Mouse (Mus musculus) cerebellum, adult 18-20 months (tissue): Measurements from ENCODE around the gene Gm4131.

ENCODE experiments used
- DNase-seq, 2 experiments: peaks; one replicate each; pipeline ENCODE4 v3.0.0; 2021

Gm4131 gene

GRCm38 (mm10) chr14:62455570-62455879 is 111.2 kb downstream of the Gm4131 start:
- DNase-seq: no peak

GRCm38 (mm10) chr14:62454760-62455569 is 111.8 kb downstream of the Gm4131 start:
- no peak for DNase-seq

GRCm38 (mm10) chr14:62454136-62454535 is 112.6 kb downstream of the Gm4131 start:
- DNase-seq: no peak

GRCm38 (mm10) chr14:62453276-62453675 is 113.4 kb downstream of the Gm4131 start:
- DNase-seq: no peak

- peak in 1 of 2 experiments; percentile 12 for DNase-seq
Observed at GRCm38 (mm10) chr14:62450706-62451105, 116.0 kb downstream of the Gm4131 start.

- DNase-seq: no peak
Observed at GRCm38 (mm10) chr14:62447214-62447548, 119.5 kb downstream of the Gm4131 start.

- DNase-seq: no peak
Observed at GRCm38 (mm10) chr14:62446385-62447213, 120.1 kb downstream of the Gm4131 start.

GRCm38 (mm10) chr14:62443840-62444430 is 122.8 kb downstream of the Gm4131 start:
- DNase-seq: no peak

- DNase-seq: no peak
Observed at GRCm38 (mm10) chr14:62442971-62443370, 123.8 kb downstream of the Gm4131 start.

GRCm38 (mm10) chr14:62440036-62440435 is 126.7 kb downstream of the Gm4131 start:
- DNase-seq: no peak

- no peak for DNase-seq
Observed at GRCm38 (mm10) chr14:62438236-62438635, 128.5 kb downstream of the Gm4131 start.

- no peak for DNase-seq
Observed at GRCm38 (mm10) chr14:62437806-62438205, 128.9 kb downstream of the Gm4131 start.

- no peak for DNase-seq
Observed at GRCm38 (mm10) chr14:62425277-62425691, 141.4 kb downstream of the Gm4131 start.

GRCm38 (mm10) chr14:62422265-62422664 is 144.5 kb downstream of the Gm4131 start:
- no peak for DNase-seq

- DNase-seq: no peak
Observed at GRCm38 (mm10) chr14:62417501-62417900, 149.2 kb downstream of the Gm4131 start.

- DNase-seq: peak; percentile 48 to 68
Observed at GRCm38 (mm10) chr14:62416742-62417134, 150.0 kb downstream of the Gm4131 start.

GRCm38 (mm10) chr14:62416007-62416741 is 150.5 kb downstream of the Gm4131 start:
- peak; percentile 35 to 51 for DNase-seq
